Mouse (Mus musculus): ENCODE data around the gene Galntl6.

GRCm38 (mm10) chr8:57989428-57990171, 922.8 kb downstream of the Galntl6 start:
- TF ChIP-seq CTCF (IDR thresholded peaks at IDR 0.05; ENCODE audit: extremely low read depth, insufficient read length, insufficient replicate concordance, low read depth, low read length): no peak
- no peak for TF ChIP-seq POLR2A (IDR thresholded peaks at IDR 0.05; ENCODE audit: low read depth, low read length)
